Comparison of ENCODE assay signal across 11 mouse cellular contexts in genomic region chr14:124220979-124221378, GRCm38 (mm10).
A peak's percentile ranks its signal among the peaks of the same experiment; 100 is the strongest.
DNase-seq lines count a peak whose midpoint lies in the region.
"Had no signal": no experiment of that assay in that cellular context is flagged by ENCODE, and none has a peak within 500 bp of the region (broad histone marks: within the 10 kb centered on the region; RNA-seq: fewer than 3 reads in every experiment).

No protein-coding gene starts in this region.

- peak; percentile 23 to 24 for DNase-seq in cerebellum, postnatal 14 days
- no peak for DNase-seq in cerebellum, adult 11 months
- DNase-seq in kidney, postnatal 4 days: peak; percentile 2
- no peak for DNase-seq in kidney, adult 11 months
- peak; percentile 13 to 35 for DNase-seq in right cerebral cortex, adult 2 months (ENCODE audit: low spot score in 2 of 2)
- DNase-seq in right cerebral cortex, postnatal 36 days (ENCODE audit: low spot score in 2 of 2): no peak
- peak; percentile 29 for DNase-seq in telencephalon, adult 2 months (ENCODE audit: low read depth, low spot score)
- no peak for DNase-seq in MN1 (ENCODE audit: low spot score)
- DNase-seq: gastrocnemius, postnatal 14 days; liver, postnatal 0 days; thymus, adult 2 months had no signal

Comparison
In these comparisons a context has a peak if more than half of its experiments do, and no peak if none do; other contexts are left out.
1. DNase-seq: peak in cerebellum, postnatal 14 days (2 of 2), kidney, postnatal 4 days (2 of 2), right cerebral cortex, adult 2 months (2 of 2) and telencephalon, adult 2 months (single experiment); none in cerebellum, adult 11 months (single experiment), kidney, adult 11 months (single experiment), right cerebral cortex, postnatal 36 days (0 of 2) and MN1 (single experiment).